Mouse (Mus musculus): ENCODE measurements at regions not wholly inside any gene's neighbourhood (a gene's known extent, or its start where the extent isn't known, plus 50 kb on each side); places are given as distances from the start of the nearest gene placed in this dataset.
"Not testable (repeated sequence)": the region's sequence is repeated elsewhere in the genome, so short reads cannot be mapped to it uniquely, and the experiment has no call there.

GRCm38 (mm10) chr1:107677404-107677803 lies 87.6 kb downstream of the Serpinb8 start:
- no peak for ATAC-seq (replicated peaks; ENCODE audit: poor library complexity)

- ATAC-seq (replicated peaks; ENCODE audit: poor library complexity), result no peak
Measured at GRCm38 (mm10) chr1:107696858-107697257, 107.1 kb downstream of the Serpinb8 start.

- no peak for ATAC-seq (replicated peaks; ENCODE audit: poor library complexity)
Measured at GRCm38 (mm10) chr1:107706108-107706548, 116.3 kb downstream of the Serpinb8 start.

GRCm38 (mm10) chr1:107708601-107709000 lies 118.8 kb downstream of the Serpinb8 start:
- no peak for ATAC-seq (replicated peaks; ENCODE audit: poor library complexity)

GRCm38 (mm10) chr1:107714869-107715268 lies 125.1 kb downstream of the Serpinb8 start:
- no peak for ATAC-seq (replicated peaks; ENCODE audit: poor library complexity)

GRCm38 (mm10) chr1:107719304-107719703 lies 129.5 kb downstream of the Serpinb8 start:
- no peak for ATAC-seq (replicated peaks; ENCODE audit: poor library complexity)

- no peak for ATAC-seq (replicated peaks; ENCODE audit: poor library complexity)
Measured at GRCm38 (mm10) chr1:107728113-107728839, 138.5 kb downstream of the Serpinb8 start.

- ATAC-seq (replicated peaks; ENCODE audit: poor library complexity), result no peak
Measured at GRCm38 (mm10) chr1:107765307-107765706, 175.5 kb downstream of the Serpinb8 start.

- no peak for ATAC-seq (replicated peaks; ENCODE audit: poor library complexity)
Measured at GRCm38 (mm10) chr1:107767198-107767947, 177.6 kb downstream of the Serpinb8 start.

GRCm38 (mm10) chr1:107772967-107773366 lies 183.2 kb downstream of the Serpinb8 start:
- no peak for ATAC-seq (replicated peaks; ENCODE audit: poor library complexity)

- no peak for ATAC-seq (replicated peaks; ENCODE audit: poor library complexity)
Measured at GRCm38 (mm10) chr1:107783079-107783478, 193.3 kb downstream of the Serpinb8 start.

GRCm38 (mm10) chr1:107805823-107806222 lies 216.0 kb downstream of the Serpinb8 start:
- ATAC-seq (replicated peaks; ENCODE audit: poor library complexity), result no peak

- ATAC-seq (replicated peaks; ENCODE audit: poor library complexity), result not testable (repeated sequence)
Measured at GRCm38 (mm10) chr1:107807367-107807766, 217.6 kb downstream of the Serpinb8 start.

- no peak for ATAC-seq (replicated peaks; ENCODE audit: poor library complexity)
Measured at GRCm38 (mm10) chr1:107811136-107811535, 221.3 kb downstream of the Serpinb8 start.

GRCm38 (mm10) chr1:107811859-107812258 lies 222.1 kb downstream of the Serpinb8 start:
- no peak for ATAC-seq (replicated peaks; ENCODE audit: poor library complexity)

- ATAC-seq (replicated peaks; ENCODE audit: poor library complexity), result no peak
Measured at GRCm38 (mm10) chr1:107837877-107838276, 248.1 kb downstream of the Serpinb8 start.

GRCm38 (mm10) chr1:107852386-107852785 lies 262.6 kb downstream of the Serpinb8 start:
- no peak for ATAC-seq (replicated peaks; ENCODE audit: poor library complexity)

GRCm38 (mm10) chr1:107853001-107853400 lies 263.2 kb downstream of the Serpinb8 start:
- no peak for ATAC-seq (replicated peaks; ENCODE audit: poor library complexity)

- ATAC-seq (replicated peaks; ENCODE audit: poor library complexity), result no peak
Measured at GRCm38 (mm10) chr1:107897743-107898437, 308.1 kb downstream of the Serpinb8 start.

GRCm38 (mm10) chr1:107899261-107899660 lies 309.5 kb downstream of the Serpinb8 start:
- ATAC-seq (replicated peaks; ENCODE audit: poor library complexity), result no peak

GRCm38 (mm10) chr1:107900449-107900848 lies 310.6 kb downstream of the Serpinb8 start:
- no peak for ATAC-seq (replicated peaks; ENCODE audit: poor library complexity)

- no peak for ATAC-seq (replicated peaks; ENCODE audit: poor library complexity)
Measured at GRCm38 (mm10) chr1:107900913-107901312, 311.1 kb downstream of the Serpinb8 start.

Data from megakaryocyte progenitor cell, adult 5-6 weeks (primary cell).